Mouse (Mus musculus): Measurements from ENCODE around the gene Tmem161b. TPM values are rescaled to one million over a fixed set of nuclear protein-coding genes. Genes with fewer than 3 reads are reported as not detected.

Gene Tmem161b
- total RNA-seq, 2 experiments from 2014 or later: 14.8 to 18.3 TPM

DNA sequence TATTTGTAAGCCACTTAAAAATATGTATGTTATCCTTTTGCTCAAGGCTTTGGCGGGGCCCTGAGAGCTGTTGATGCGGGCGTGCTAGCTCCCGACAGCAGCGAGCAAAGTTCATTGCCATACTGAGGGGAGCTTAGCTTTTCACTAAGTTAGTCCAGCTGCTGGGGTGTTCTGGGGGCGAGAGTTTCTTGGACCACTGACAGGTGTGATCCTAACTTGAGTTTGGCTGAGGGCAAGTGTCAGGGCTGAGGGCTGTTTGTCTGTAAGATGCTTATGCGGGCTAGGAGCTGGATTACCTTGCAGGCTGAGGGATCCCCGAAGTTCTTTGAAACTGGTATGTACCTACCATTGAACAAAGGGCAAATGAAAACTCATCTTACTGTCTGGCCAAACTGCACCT is 123.0 kb downstream of the Tmem161b start:
- no peak for ATAC-seq (ENCODE audit: poor library complexity, severe bottlenecking)

All from megakaryocyte, adult 5-6 weeks (primary cell).